ENCODE assay signal across 16 mouse cellular contexts in the genomic region with DNA sequence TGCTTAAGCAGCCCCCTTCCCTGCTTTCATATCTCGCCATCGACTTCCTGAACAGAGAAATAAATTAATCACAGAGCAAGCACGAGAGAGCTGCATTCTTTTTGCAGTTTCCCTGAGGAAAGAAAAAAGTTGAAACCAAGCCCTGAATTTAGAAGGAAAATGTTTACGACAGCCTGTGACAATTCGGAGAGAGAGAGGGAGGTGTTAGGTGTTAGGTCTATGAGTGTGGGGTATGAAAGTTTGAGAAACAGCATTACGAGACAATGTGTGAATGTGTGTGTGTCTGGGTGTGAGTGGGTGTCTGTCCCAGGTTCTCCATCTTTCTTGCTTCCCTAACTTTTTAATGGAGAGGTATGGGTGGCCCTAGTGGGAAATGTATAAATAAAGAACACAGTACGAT.
"Had no signal": no experiment of that assay in that cellular context is flagged by ENCODE, and none has a peak within 500 bp of the region (broad histone marks: within the 10 kb centered on the region; RNA-seq: fewer than 3 reads in every experiment).

No protein-coding gene starts in this region.

- H3K9me3 ChIP-seq: midbrain, embryonic 10.5 days; midbrain, embryonic 12.5 days; neural tube, embryonic 13.5 days; neural tube, embryonic 15.5 days had no signal

- H3K27me3 ChIP-seq: neural tube, embryonic 13.5 days; neural tube, embryonic 15.5 days had no signal

- DNase-seq: lung, adult 18-20 months; lung, embryonic 14.5 days; lung, postnatal 10 days; lung, postnatal 4 days; midbrain, embryonic 14.5 days; retina, postnatal 1 day; spleen, adult 18-20 months; thymus, adult 18-20 months; thymus, postnatal 14 days; thymus, postnatal 36 days had no signal

- H3K9ac ChIP-seq: lung, embryonic 14.5 days; midbrain, embryonic 12.5 days; neural tube, embryonic 13.5 days; neural tube, embryonic 15.5 days had no signal

- H3K4me3 ChIP-seq: midbrain, embryonic 10.5 days; midbrain, embryonic 12.5 days; myocyte; neural tube, embryonic 13.5 days; neural tube, embryonic 15.5 days had no signal

- H3K27ac ChIP-seq: midbrain, embryonic 10.5 days; midbrain, embryonic 12.5 days; neural tube, embryonic 13.5 days; neural tube, embryonic 15.5 days had no signal

- H3K4me2 ChIP-seq: lung, embryonic 14.5 days; midbrain, embryonic 12.5 days; neural tube, embryonic 13.5 days; neural tube, embryonic 15.5 days had no signal

- ATAC-seq: midbrain, embryonic 16.5 days had no signal

- H3K36me3 ChIP-seq: midbrain, embryonic 10.5 days; midbrain, embryonic 12.5 days; neural tube, embryonic 13.5 days; neural tube, embryonic 15.5 days had no signal
